Mouse (Mus musculus): ENCODE results near the gene Clptm1. TPM values are rescaled to one million over a fixed set of nuclear protein-coding genes. Genes with fewer than 3 reads are reported as not detected.
A peak's percentile ranks its signal among the peaks of the same experiment; 100 is the strongest.

Gene Clptm1
- polyA plus RNA-seq, 1 experiment from 2014 or later: 85.8 TPM

GRCm38 (mm10) chr7:19635074-19635827, 29.6 kb downstream of the Clptm1 start:
- H3K36me3 ChIP-seq: peaks cover 70% of the 10 kb centered on the region

GRCm38 (mm10) chr7:19634591-19634990, 30.2 kb downstream of the Clptm1 start:
- H3K36me3 ChIP-seq: peaks cover 65% of the 10 kb centered on the region
- H3K27me3 ChIP-seq (replicated peaks): no peaks in the 10 kb centered on the region
- H3K4me3 ChIP-seq (replicated peaks): no peak overlapping the region
- no peaks in the 10 kb centered on the region for H3K9me3 ChIP-seq
- H3K4me1 ChIP-seq: no peaks in the 10 kb centered on the region
- no peak for ATAC-seq (ENCODE audit: insufficient read depth, low FRiP score, low read depth)
- H3K27ac ChIP-seq: no peak overlapping the region
- 93% methylated on average over 2 of the region's 2 CpGs for WGBS
- H3K4me2 ChIP-seq: no peak overlapping the region
- H3K9ac ChIP-seq: no peak overlapping the region

More at GRCm38 (mm10) chr7:19635074-19635827, 29.6 kb downstream of the Clptm1 start:
- Histone ChIP-seq H3K4me2 (no peak overlapping the region), H3K9me3 (no peaks in the 10 kb centered on the region), H3K9ac (no peak overlapping the region), H3K27me3 (replicated peaks) (no peaks in the 10 kb centered on the region), H3K4me3 (replicated peaks) (no peak overlapping the region), H3K27ac (no peak overlapping the region), H3K4me1 (no peaks in the 10 kb centered on the region)
- no peak for ATAC-seq (ENCODE audit: insufficient read depth, low FRiP score, low read depth)
- 89% methylated on average over 11 of the region's 11 CpGs for WGBS

- Histone ChIP-seq H3K27ac (no peak overlapping the region), H3K27me3 (replicated peaks) (no peaks in the 10 kb centered on the region), H3K4me1 (no peaks in the 10 kb centered on the region), H3K9ac (no peak overlapping the region), H3K9me3 (no peaks in the 10 kb centered on the region), H3K4me3 (replicated peaks) (no peak overlapping the region), H3K36me3 (peaks cover 58% of the 10 kb centered on the region), H3K4me2 (no peak overlapping the region)
- ATAC-seq (ENCODE audit: insufficient read depth, low FRiP score, low read depth): no peak
- WGBS: 91% methylated on average over 15 of the region's 15 CpGs
Observed at GRCm38 (mm10) chr7:19633855-19634254, 31.0 kb downstream of the Clptm1 start.

GRCm38 (mm10) chr7:19633197-19633596, 31.6 kb downstream of the Clptm1 start:
- no peaks in the 10 kb centered on the region for H3K27me3 ChIP-seq (replicated peaks)
- no peak overlapping the region for H3K4me2 ChIP-seq
- ATAC-seq (ENCODE audit: insufficient read depth, low FRiP score, low read depth): no peak
- WGBS: 83% methylated on average over 17 of the region's 17 CpGs
- H3K9ac ChIP-seq: no peak overlapping the region
- H3K27ac ChIP-seq: no peak overlapping the region
- no peaks in the 10 kb centered on the region for H3K4me1 ChIP-seq
- no peak overlapping the region for H3K4me3 ChIP-seq (replicated peaks)
- peaks cover 55% of the 10 kb centered on the region for H3K36me3 ChIP-seq
- H3K9me3 ChIP-seq: no peaks in the 10 kb centered on the region

GRCm38 (mm10) chr7:19632720-19633119, 32.1 kb downstream of the Clptm1 start:
- Histone ChIP-seq H3K9me3 (no peaks in the 10 kb centered on the region), H3K4me3 (replicated peaks) (no peak overlapping the region), H3K4me2 (no peak overlapping the region), H3K4me1 (peaks cover 3% of the 10 kb centered on the region; the same call in 1 of the 2 replicates), H3K27me3 (replicated peaks) (no peaks in the 10 kb centered on the region), H3K9ac (no peak overlapping the region), H3K36me3 (peaks cover 50% of the 10 kb centered on the region), H3K27ac (no peak overlapping the region)
- no peak for ATAC-seq (ENCODE audit: insufficient read depth, low FRiP score, low read depth)

GRCm38 (mm10) chr7:19632275-19632674, 32.6 kb downstream of the Clptm1 start:
- H3K9ac ChIP-seq: no peak overlapping the region
- H3K36me3 ChIP-seq: peaks cover 46% of the 10 kb centered on the region
- no peak overlapping the region for H3K27ac ChIP-seq
- peaks cover 4% of the 10 kb centered on the region; the same call in 1 of the 2 replicates for H3K4me1 ChIP-seq
- no peak overlapping the region for H3K4me3 ChIP-seq (replicated peaks)
- no peaks in the 10 kb centered on the region for H3K9me3 ChIP-seq
- H3K4me2 ChIP-seq: no peak overlapping the region
- ATAC-seq (ENCODE audit: insufficient read depth, low FRiP score, low read depth): no peak
- H3K27me3 ChIP-seq (replicated peaks): no peaks in the 10 kb centered on the region

- Histone ChIP-seq H3K36me3 (peaks cover 22% of the 10 kb centered on the region), H3K9me3 (no peaks in the 10 kb centered on the region), H3K27ac (peak within 1 kb of the TSS; percentile 92), H3K9ac (peak within 1 kb of the TSS; percentile 43; the same call in 1 of the 2 replicates), H3K4me3 (replicated peaks) (peak within 1 kb of the TSS; percentile 89), H3K27me3 (replicated peaks) (no peaks in the 10 kb centered on the region), H3K4me2 (peak within 1 kb of the TSS; percentile 95), H3K4me1 (peaks cover 4% of the 10 kb centered on the region; the same call in 1 of the 2 replicates)
- 1% methylated on average over 41 of the region's 41 CpGs for WGBS
- peak; percentile 50; the same call in 1 of the 2 replicates for ATAC-seq (ENCODE audit: insufficient read depth, low FRiP score, low read depth)
Observed at GRCm38 (mm10) chr7:19629361-19629734, 35.5 kb downstream of the Clptm1 start, which contains the start of gene Relb. Gene Relb (minus strand): TSS chr7:19629438.

- H3K4me1 ChIP-seq: peaks cover 4% of the 10 kb centered on the region; the same call in 1 of the 2 replicates
- peak overlapping the region; percentile 43; the same call in 1 of the 2 replicates for H3K9ac ChIP-seq
- H3K4me3 ChIP-seq (replicated peaks): peak overlapping the region; percentile 89
- under 1% methylated on average over 56 of the region's 57 CpGs for WGBS
- ATAC-seq (ENCODE audit: insufficient read depth, low FRiP score, low read depth): peak; percentile 91
- H3K4me2 ChIP-seq: peak overlapping the region; percentile 95
- H3K27ac ChIP-seq: peak overlapping the region; percentile 92
- H3K36me3 ChIP-seq: peaks cover 17% of the 10 kb centered on the region
- no peaks in the 10 kb centered on the region for H3K9me3 ChIP-seq
- H3K27me3 ChIP-seq (replicated peaks): no peaks in the 10 kb centered on the region
Observed at GRCm38 (mm10) chr7:19628536-19629360, 36.1 kb downstream of the Clptm1 start.

- H3K27me3 ChIP-seq (replicated peaks): no peaks in the 10 kb centered on the region
- peaks cover 11% of the 10 kb centered on the region for H3K36me3 ChIP-seq
- peaks cover 4% of the 10 kb centered on the region; the same call in 1 of the 2 replicates for H3K4me1 ChIP-seq
- H3K4me2 ChIP-seq: peak overlapping the region; percentile 95
- ATAC-seq (ENCODE audit: insufficient read depth, low FRiP score, low read depth): no peak
- H3K4me3 ChIP-seq (replicated peaks): peak overlapping the region; percentile 89
- H3K27ac ChIP-seq: peak overlapping the region; percentile 92
- WGBS: 13% methylated on average over 17 of the region's 17 CpGs
- H3K9me3 ChIP-seq: no peaks in the 10 kb centered on the region
- H3K9ac ChIP-seq: no peak overlapping the region; the same call in 1 of the 2 replicates
Observed at GRCm38 (mm10) chr7:19628192-19628535, 36.7 kb downstream of the Clptm1 start.

GRCm38 (mm10) chr7:19627721-19628120, 37.1 kb downstream of the Clptm1 start:
- peaks cover 7% of the 10 kb centered on the region; the same call in 1 of the 2 replicates for H3K36me3 ChIP-seq
- 56% methylated on average over 3 of the region's 3 CpGs for WGBS
- H3K9me3 ChIP-seq: no peaks in the 10 kb centered on the region
- H3K9ac ChIP-seq: no peak overlapping the region
- H3K4me3 ChIP-seq (replicated peaks): peak overlapping the region; percentile 89
- H3K4me2 ChIP-seq: peak overlapping the region; percentile 95
- peaks cover 4% of the 10 kb centered on the region; the same call in 1 of the 2 replicates for H3K4me1 ChIP-seq
- H3K27ac ChIP-seq: peak overlapping the region; percentile 92
- ATAC-seq (ENCODE audit: insufficient read depth, low FRiP score, low read depth): no peak
- no peaks in the 10 kb centered on the region for H3K27me3 ChIP-seq (replicated peaks)

- Histone ChIP-seq H3K27ac (no peak overlapping the region), H3K4me3 (replicated peaks) (no peak overlapping the region), H3K9ac (no peak overlapping the region), H3K9me3 (no peaks in the 10 kb centered on the region), H3K4me1 (peaks cover 8% of the 10 kb centered on the region), H3K4me2 (no peak overlapping the region), H3K36me3 (no peaks in the 10 kb centered on the region), H3K27me3 (replicated peaks) (no peaks in the 10 kb centered on the region)
- WGBS: 59% methylated on average over 2 of the region's 2 CpGs
- ATAC-seq (ENCODE audit: insufficient read depth, low FRiP score, low read depth): no peak
Observed at GRCm38 (mm10) chr7:19623433-19623832, 41.4 kb downstream of the Clptm1 start.

GRCm38 (mm10) chr7:19622241-19622640, 42.6 kb downstream of the Clptm1 start:
- Histone ChIP-seq H3K36me3 (no peaks in the 10 kb centered on the region), H3K9me3 (no peaks in the 10 kb centered on the region), H3K27me3 (replicated peaks) (no peaks in the 10 kb centered on the region), H3K4me1 (peaks cover 4% of the 10 kb centered on the region; the same call in 1 of the 2 replicates), H3K27ac (no peak overlapping the region), H3K4me2 (no peak overlapping the region), H3K9ac (no peak overlapping the region), H3K4me3 (replicated peaks) (no peak overlapping the region)
- WGBS: 25% methylated on average over 6 of the region's 6 CpGs
- ATAC-seq (ENCODE audit: insufficient read depth, low FRiP score, low read depth): no peak
